Mouse (Mus musculus): ENCODE data around the gene Fam69b. TPM values are rescaled to one million over a fixed set of nuclear protein-coding genes. Genes with fewer than 3 reads are reported as not detected.

The Fam69b gene
- polyA plus RNA-seq, 1 experiment from 2014 or later = 66.6 TPM

- 80% methylated on average over 16 of the region's 16 CpGs for WGBS
These were observed 4.5 kb downstream of the Fam69b start for GRCm38 (mm10) chr2:26632541-26633395.

GRCm38 (mm10) chr2:26633953-26634530 is 5.8 kb downstream of the Fam69b start:
- 75% methylated on average over 4 of the region's 4 CpGs for WGBS
- no peak overlapping the region for H3K4me2 ChIP-seq
- H3K36me3 ChIP-seq = peaks cover 60% of the 10 kb centered on the region
- H3K9ac ChIP-seq = 0 out of 2 replicates have a peak overlapping the region, but pooled peaks have one; percentile 11
- no peaks in the 10 kb centered on the region for H3K27me3 ChIP-seq
- no peak overlapping the region for H3K4me3 ChIP-seq
- no peaks in the 10 kb centered on the region for H3K9me3 ChIP-seq
- ATAC-seq (ENCODE audit: insufficient number of reproducible peaks, insufficient read depth, low FRiP score, low TSS enrichment, low read depth) = 0 out of 2 replicates have a peak, but pooled peaks have one; percentile 5
- 0 out of 2 replicates have a peak overlapping the region, but pooled peaks have one; percentile 16 for H3K27ac ChIP-seq
- H3K4me1 ChIP-seq = peaks cover 33% of the 10 kb centered on the region

More at GRCm38 (mm10) chr2:26632541-26633395, 4.5 kb downstream of the Fam69b start:
- ATAC-seq (ENCODE audit: insufficient number of reproducible peaks, insufficient read depth, low FRiP score, low TSS enrichment, low read depth) = no peak
- Histone ChIP-seq H3K36me3 (peaks cover 47% of the 10 kb centered on the region), H3K9ac (peak overlapping the region; percentile 41), H3K27me3 (no peaks in the 10 kb centered on the region), H3K4me1 (peaks cover 26% of the 10 kb centered on the region), H3K4me3 (no peak overlapping the region), H3K4me2 (no peak overlapping the region), H3K9me3 (no peaks in the 10 kb centered on the region), H3K27ac (0 out of 2 replicates have a peak overlapping the region, but pooled peaks have one; percentile 16)

- H3K4me1 ChIP-seq = peaks cover 28% of the 10 kb centered on the region
- H3K9ac ChIP-seq = 0 out of 2 replicates have a peak overlapping the region, but pooled peaks have one; percentile 11
- peaks cover 60% of the 10 kb centered on the region for H3K36me3 ChIP-seq
- H3K27me3 ChIP-seq = no peaks in the 10 kb centered on the region
- 0 out of 2 replicates have a peak overlapping the region, but pooled peaks have one; percentile 16 for H3K27ac ChIP-seq
- H3K4me2 ChIP-seq = no peak overlapping the region
- H3K4me3 ChIP-seq = no peak overlapping the region
- WGBS = 58% methylated on average over 12 of the region's 12 CpGs
- no peaks in the 10 kb centered on the region for H3K9me3 ChIP-seq
- no peak for ATAC-seq (ENCODE audit: insufficient number of reproducible peaks, insufficient read depth, low FRiP score, low TSS enrichment, low read depth)
These were observed 6.6 kb downstream of the Fam69b start for GRCm38 (mm10) chr2:26634629-26635488.

- no peaks in the 10 kb centered on the region for H3K27me3 ChIP-seq
- H3K9ac ChIP-seq = peak overlapping the region; percentile 4; the same call in 1 of the 2 replicates
- no peak overlapping the region for H3K4me2 ChIP-seq
- H3K36me3 ChIP-seq = peaks cover 60% of the 10 kb centered on the region
- no peak overlapping the region for H3K27ac ChIP-seq
- no peaks in the 10 kb centered on the region for H3K9me3 ChIP-seq
- H3K4me3 ChIP-seq = no peak overlapping the region
- no peak for ATAC-seq (ENCODE audit: insufficient number of reproducible peaks, insufficient read depth, low FRiP score, low TSS enrichment, low read depth)
- 70% methylated on average over 21 of the region's 21 CpGs for WGBS
- peaks cover 29% of the 10 kb centered on the region for H3K4me1 ChIP-seq
These were observed 7.5 kb downstream of the Fam69b start for GRCm38 (mm10) chr2:26635489-26636324.

- no peaks in the 10 kb centered on the region for H3K27me3 ChIP-seq
- H3K36me3 ChIP-seq = peaks cover 58% of the 10 kb centered on the region
- ATAC-seq (ENCODE audit: insufficient number of reproducible peaks, insufficient read depth, low FRiP score, low TSS enrichment, low read depth) = no peak
- peaks cover 32% of the 10 kb centered on the region for H3K4me1 ChIP-seq
- WGBS = 55% methylated on average over 2 of the region's 2 CpGs
- no peak overlapping the region for H3K27ac ChIP-seq
- H3K9ac ChIP-seq = peak overlapping the region; percentile 4; the same call in 1 of the 2 replicates
- H3K9me3 ChIP-seq = no peaks in the 10 kb centered on the region
- no peak overlapping the region for H3K4me2 ChIP-seq
- no peak overlapping the region for H3K4me3 ChIP-seq
These were observed 8.0 kb downstream of the Fam69b start for GRCm38 (mm10) chr2:26636325-26636635.

- Histone ChIP-seq H3K27ac (peak overlapping the region; percentile 5; the same call in 1 of the 2 replicates), H3K36me3 (peaks cover 52% of the 10 kb centered on the region), H3K4me1 (peaks cover 32% of the 10 kb centered on the region), H3K4me3 (peak overlapping the region; percentile 96; the same call in 1 of the 2 replicates), H3K9ac (peak overlapping the region; percentile 99), H3K9me3 (no peaks in the 10 kb centered on the region), H3K4me2 (peak overlapping the region; percentile 84), H3K27me3 (no peaks in the 10 kb centered on the region)
- WGBS = 78% methylated on average over 4 of the region's 4 CpGs
- ATAC-seq (ENCODE audit: insufficient number of reproducible peaks, insufficient read depth, low FRiP score, low TSS enrichment, low read depth) = no peak
These were observed 9.2 kb downstream of the Fam69b start for GRCm38 (mm10) chr2:26637316-26637932.

GRCm38 (mm10) chr2:26638039-26638438 is 9.8 kb downstream of the Fam69b start:
- ATAC-seq (ENCODE audit: insufficient number of reproducible peaks, insufficient read depth, low FRiP score, low TSS enrichment, low read depth) = no peak
- Histone ChIP-seq H3K9me3 (no peaks in the 10 kb centered on the region), H3K9ac (peak overlapping the region; percentile 99), H3K4me3 (peak overlapping the region; percentile 96), H3K4me1 (peaks cover 26% of the 10 kb centered on the region), H3K4me2 (peak overlapping the region; percentile 84), H3K27ac (peak overlapping the region; percentile 28; the same call in 1 of the 2 replicates), H3K27me3 (no peaks in the 10 kb centered on the region), H3K36me3 (peaks cover 52% of the 10 kb centered on the region)
- 83% methylated on average over 5 of the region's 5 CpGs for WGBS

GRCm38 (mm10) chr2:26638572-26638971 is 10.3 kb downstream of the Fam69b start:
- WGBS = 74% methylated on average over 5 of the region's 5 CpGs
- ATAC-seq (ENCODE audit: insufficient number of reproducible peaks, insufficient read depth, low FRiP score, low TSS enrichment, low read depth) = no peak
- no peak overlapping the region for H3K27ac ChIP-seq
- H3K4me2 ChIP-seq = peak overlapping the region; percentile 84
- peak overlapping the region; percentile 99 for H3K9ac ChIP-seq
- no peaks in the 10 kb centered on the region for H3K9me3 ChIP-seq
- H3K4me1 ChIP-seq = peaks cover 26% of the 10 kb centered on the region
- no peaks in the 10 kb centered on the region for H3K27me3 ChIP-seq
- H3K36me3 ChIP-seq = peaks cover 52% of the 10 kb centered on the region
- peak overlapping the region; percentile 96 for H3K4me3 ChIP-seq

GRCm38 (mm10) chr2:26639083-26639482 is 10.8 kb downstream of the Fam69b start:
- peak overlapping the region; percentile 96 for H3K4me3 ChIP-seq
- no peak overlapping the region for H3K27ac ChIP-seq
- 9% methylated on average over 8 of the region's 8 CpGs for WGBS
- H3K9ac ChIP-seq = peak overlapping the region; percentile 99
- no peaks in the 10 kb centered on the region for H3K27me3 ChIP-seq
- H3K9me3 ChIP-seq = no peaks in the 10 kb centered on the region
- ATAC-seq (ENCODE audit: insufficient number of reproducible peaks, insufficient read depth, low FRiP score, low TSS enrichment, low read depth) = no peak
- H3K4me2 ChIP-seq = peak overlapping the region; percentile 84
- H3K36me3 ChIP-seq = peaks cover 51% of the 10 kb centered on the region
- peaks cover 26% of the 10 kb centered on the region for H3K4me1 ChIP-seq
